Mouse (Mus musculus): ENCODE results near the gene Prdm2.

Gene Prdm2

DNA sequence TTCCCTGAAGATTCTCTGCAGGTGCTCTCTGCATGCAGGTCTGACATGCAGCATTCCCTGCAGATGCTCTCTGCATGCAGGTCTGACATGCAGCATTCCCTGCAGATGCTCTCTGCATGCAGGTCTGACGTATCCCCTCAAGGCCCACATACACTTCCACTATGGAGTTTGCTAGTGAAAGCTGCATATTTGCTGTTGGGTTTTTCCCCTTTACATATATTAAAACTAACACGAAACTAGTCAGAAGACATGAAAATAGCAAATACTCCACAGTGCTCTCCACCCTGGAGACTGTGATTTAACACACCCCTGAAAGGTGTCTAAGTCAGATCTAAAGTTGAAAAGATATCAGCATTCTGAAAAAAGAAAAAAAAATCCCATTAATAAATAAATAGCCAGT is 2.8 kb downstream of the Prdm2 start:
- DNase-seq, result no peak

GRCm38 (mm10) chr4:143202653-143203052 is 10.1 kb downstream of the Prdm2 start:
- no peak for DNase-seq

- DNase-seq, result no peak
These were observed 14.4 kb downstream of the Prdm2 start for GRCm38 (mm10) chr4:143198371-143198770.

DNA sequence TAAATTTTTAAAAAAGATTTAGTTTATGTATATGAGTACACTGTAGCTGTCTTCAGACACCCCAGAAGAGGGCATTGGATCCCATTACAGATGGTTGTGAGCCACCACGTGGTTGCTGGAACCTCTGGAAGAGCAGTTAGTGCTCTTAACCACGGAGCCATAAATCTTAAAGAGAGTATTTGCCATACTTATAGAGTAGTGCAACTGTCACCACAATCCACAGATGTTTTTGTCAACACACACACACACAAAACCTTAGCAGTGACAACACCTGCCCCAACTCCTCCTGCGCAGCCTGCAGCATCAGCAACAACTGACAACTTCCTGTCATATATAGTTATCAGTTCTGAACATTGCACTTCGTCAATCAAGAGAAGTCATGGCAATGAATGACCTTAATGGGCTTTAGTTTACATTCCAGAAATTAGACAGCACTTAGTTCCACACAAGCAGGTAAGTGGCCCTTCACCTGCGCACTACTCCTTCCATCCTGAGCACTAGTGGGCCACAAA is 14.9 kb downstream of the Prdm2 start:
- no peak for DNase-seq

DNA sequence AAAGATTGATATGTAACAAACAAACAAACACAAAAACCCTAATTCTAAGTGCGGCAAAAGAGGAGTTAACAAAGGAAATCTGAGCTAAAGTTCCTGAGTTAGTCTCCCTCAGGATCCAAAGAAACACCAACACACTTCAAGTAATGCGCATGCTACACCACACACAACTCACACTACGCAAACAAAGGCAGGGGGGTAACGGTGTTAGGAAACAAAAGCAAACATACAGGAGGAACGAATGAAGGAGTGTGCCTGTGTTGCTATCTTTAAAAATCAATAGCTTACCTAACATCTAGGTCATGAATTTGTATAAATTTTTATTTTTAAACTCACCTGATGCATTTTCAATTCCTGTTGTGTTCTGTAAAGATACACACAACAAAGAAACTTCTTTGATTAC is 18.5 kb downstream of the Prdm2 start:
- no peak for DNase-seq

DNA sequence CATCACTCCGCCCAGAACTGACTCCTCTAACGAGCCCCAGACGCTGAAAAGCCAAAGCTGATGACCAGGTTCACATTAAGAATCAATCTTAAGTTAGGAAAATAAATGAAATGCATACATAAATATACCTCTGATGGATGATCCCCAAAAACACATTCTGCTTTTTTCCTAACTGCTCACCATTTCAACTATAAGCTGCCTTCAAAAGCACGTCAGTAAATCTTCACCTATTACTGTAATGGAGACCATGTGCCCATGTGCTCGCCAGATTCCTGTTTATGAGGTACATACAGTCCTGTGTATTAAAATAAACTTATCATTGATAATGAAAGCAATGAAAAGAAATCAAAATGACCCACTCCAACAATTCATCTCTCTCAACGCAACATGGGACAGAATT is 19.6 kb downstream of the Prdm2 start:
- no peak for DNase-seq

GRCm38 (mm10) chr4:143191783-143192182 is 21.0 kb downstream of the Prdm2 start:
- DNase-seq, result no peak

DNA sequence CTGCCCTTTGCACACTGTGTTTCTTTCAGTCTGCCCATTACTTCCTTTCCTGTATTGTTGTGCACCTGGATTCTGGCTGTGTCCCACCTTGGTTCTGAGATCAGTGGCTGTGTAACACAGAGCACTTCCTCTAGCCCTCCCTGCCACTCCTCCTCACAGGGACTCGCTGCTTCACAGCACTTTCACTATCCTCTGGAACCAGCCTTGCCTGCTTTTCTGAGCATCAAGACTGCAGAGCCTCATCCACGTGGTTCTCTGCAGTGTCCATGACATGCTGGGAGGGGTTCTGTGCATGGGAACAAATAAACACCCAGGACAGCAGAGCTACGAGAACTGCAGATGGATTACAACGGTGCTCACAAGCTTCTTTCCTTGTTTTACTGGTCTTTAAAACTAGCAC is 22.1 kb downstream of the Prdm2 start:
- DNase-seq, result no peak

DNA sequence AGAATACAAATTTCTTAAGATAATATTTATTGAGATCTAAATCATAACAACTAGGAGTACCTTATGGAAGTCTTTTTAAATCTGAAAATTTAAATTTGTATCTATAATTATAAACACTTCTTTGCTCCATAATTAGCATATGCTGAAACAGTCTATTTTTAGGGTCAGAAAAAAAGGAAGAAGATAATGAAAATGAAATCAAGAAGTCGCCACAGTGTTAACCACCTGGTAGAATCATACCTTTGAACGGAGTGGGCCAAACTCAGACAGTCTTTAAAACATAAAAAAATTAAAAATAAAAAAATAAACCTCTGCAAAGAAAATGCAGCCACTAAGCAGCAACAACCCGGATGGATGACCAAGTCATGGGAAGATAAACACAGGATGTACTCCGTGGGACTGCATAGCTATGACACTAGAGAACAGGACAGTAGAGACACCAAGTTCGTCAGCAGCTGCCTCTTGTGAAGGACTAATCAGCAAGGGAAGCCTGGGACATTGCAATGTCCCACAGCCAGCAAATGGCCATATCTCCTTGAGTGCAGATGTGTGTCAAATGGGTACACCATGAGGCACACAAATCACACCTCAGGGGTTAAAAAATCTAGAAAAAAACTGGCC is 24.1 kb downstream of the Prdm2 start:
- no peak for DNase-seq

DNA sequence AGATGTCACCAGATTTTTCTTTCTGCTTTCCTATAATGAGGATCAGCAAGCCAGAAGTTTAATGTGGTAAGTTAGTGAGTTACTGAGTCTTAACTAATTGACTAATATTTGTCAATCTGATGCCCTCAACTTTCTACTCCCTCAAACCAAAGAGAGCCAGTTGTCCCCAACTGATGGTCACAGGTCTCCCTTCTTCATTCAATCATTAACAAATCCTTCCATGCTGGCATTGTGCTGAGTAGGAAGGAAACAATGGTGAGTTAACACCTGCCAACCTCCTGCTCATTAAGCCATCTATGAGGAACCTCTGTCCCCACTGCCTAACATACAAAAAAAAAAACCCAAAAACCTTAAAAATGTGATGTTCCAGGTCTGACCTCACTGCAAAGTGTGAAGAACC is 26.7 kb downstream of the Prdm2 start:
- no peak for DNase-seq

DNA sequence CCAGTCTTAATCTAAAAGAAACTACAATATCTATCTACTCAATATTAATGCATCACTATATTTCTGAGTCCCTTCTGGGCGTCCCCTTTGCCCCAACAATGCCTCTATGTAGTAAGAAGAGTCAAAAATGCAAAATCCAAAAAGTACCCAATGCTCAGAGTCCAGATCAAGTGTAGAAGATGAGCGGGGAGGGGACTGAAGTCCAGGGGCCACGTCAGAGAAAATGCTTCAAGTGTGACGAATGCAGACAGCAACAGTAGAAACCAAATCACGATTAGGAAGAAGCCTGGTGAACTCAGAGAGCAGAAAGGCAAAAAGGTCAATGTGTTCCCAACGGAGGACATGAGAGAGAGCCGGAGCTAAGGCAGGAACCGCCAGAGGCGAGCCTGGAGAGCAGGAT is 27.3 kb downstream of the Prdm2 start:
- no peak for DNase-seq

GRCm38 (mm10) chr4:143183141-143183540 is 29.7 kb downstream of the Prdm2 start:
- no peak for DNase-seq

DNA sequence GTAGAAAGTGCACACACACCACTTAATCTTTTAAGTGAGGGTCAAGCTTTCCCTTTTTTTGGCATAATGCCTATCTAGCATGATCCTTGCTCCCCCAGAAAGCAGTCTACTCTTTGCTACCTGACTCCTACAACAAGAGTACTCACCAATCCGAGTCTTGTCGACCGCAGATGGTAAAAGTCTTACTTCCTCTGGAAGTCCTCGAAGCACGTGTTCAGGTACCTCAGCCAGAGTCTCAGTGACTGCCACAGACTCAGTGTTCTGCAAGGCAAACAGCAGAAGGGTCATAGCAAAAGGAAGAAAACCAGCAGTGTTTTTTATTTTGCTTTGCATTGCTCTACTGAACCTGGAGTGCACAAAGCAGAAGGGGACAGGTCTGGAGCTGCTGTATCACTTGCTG is 32.1 kb downstream of the Prdm2 start:
- no peak for DNase-seq

- DNase-seq, result no peak
These were observed 41.0 kb downstream of the Prdm2 start for GRCm38 (mm10) chr4:143171600-143172290.

- no peak for DNase-seq
These were observed 42.5 kb downstream of the Prdm2 start for GRCm38 (mm10) chr4:143170290-143170689.

DNA sequence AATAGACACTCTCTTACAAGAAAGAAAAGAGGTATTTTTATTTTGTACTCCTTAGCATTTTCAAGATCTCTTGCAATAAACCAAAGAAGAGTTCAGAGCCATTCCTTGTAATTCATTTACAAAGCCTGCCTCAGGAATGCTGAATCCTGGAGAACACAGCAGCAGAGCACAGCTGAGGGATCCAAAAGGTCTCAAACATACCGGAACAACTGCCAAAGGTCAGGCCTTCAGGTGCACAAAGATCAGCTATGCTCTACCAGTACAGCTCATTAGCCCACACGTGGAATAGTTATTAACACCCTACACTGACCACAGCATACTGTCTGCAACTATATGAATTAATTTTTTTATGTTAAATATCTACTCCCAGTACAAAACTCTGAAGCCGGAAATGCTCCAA is 44.7 kb downstream of the Prdm2 start:
- no peak for DNase-seq

DNA sequence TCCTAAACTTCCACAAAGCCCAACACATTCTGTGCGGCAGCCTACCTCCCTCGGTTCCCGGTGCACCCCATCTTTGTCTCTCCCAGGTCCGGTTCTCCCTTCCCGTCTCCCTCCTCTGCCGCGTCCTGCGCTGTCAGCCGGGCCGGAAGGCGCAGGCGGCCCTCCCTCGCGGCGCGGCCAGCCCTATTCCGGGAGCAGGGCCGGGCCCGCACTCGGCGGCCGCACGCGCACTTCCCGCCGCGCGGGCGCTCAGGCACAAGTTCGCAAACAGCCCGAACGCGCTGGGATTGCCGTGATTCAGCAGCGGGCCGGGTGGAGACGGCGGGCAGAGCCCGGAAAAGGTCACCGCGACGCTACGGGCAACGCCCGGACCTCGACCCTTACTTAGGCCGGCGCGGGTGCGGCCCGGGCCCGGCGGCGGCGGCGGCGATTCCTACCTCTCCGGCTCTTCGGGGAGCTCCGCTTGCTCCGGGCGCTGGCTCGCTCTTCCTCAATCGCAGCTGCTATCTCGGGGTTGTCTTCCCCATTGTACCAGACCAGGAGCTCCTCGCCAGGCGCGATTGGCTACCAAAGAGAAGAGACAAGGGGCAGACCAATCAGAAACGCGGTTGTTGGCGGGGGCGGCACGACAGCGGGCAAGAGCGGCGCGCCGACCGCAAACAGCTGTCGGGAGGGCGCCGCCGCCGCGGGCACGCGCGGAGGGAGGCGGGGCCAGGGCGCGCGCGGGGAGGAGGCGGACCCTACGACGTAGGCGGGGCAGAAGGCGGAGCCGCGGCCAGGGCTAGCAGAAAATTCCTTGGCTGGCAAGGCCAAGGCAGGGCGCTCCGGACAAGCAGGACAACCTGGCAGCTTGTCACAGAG is 50.9 kb downstream of the Prdm2 start:
- DNase-seq, result peak; percentile 99

- peak; percentile 35 for DNase-seq
These were observed 52.0 kb downstream of the Prdm2 start for GRCm38 (mm10) chr4:143160826-143161225.

- DNase-seq, result peak; percentile 41
These were observed 53.5 kb downstream of the Prdm2 start for GRCm38 (mm10) chr4:143159336-143159735.

GRCm38 (mm10) chr4:143155871-143156270 is 56.9 kb downstream of the Prdm2 start:
- no peak for DNase-seq

DNA sequence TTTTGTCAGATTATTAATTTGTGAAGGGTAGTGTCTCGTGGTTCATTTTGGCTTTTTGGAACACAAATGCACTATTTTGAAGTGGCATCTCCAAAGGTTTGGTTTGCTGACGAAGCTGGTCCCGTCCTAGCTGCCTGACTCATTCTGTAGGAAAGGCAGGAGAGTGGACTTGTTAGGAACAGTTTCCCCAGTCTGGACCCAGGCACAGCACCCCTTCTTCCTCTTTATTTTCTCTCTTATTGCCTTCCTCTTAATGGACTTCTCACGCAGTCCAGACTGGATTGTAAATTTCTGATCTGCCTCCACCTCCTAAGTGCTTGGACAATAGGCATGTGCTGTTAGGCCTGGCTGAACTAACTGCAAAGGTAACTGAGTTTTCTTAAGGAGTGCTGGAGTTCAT is 57.8 kb downstream of the Prdm2 start:
- DNase-seq, result no peak

GRCm38 (mm10) chr4:143154571-143154970 is 58.2 kb downstream of the Prdm2 start:
- DNase-seq, result no peak

DNA sequence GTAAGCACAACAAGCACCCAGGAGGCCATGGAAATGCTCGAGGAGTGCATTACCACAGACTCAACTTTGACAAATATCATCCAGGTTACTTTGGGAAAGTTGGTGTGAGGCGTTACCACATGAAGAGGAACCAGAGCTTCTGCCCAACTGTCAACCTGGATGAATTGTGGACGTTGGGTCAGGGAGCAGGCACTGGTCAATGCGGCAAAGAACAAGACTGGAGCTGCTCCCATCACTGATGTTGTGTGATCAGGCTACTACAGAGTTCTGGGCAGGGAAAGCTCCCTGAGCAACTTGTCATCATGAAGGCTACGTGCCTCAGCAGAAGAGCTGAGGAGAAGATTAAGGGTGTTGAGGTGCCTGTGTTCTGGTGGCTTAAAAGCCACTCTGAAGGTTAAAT is 60.2 kb downstream of the Prdm2 start:
- no peak for DNase-seq

DNA sequence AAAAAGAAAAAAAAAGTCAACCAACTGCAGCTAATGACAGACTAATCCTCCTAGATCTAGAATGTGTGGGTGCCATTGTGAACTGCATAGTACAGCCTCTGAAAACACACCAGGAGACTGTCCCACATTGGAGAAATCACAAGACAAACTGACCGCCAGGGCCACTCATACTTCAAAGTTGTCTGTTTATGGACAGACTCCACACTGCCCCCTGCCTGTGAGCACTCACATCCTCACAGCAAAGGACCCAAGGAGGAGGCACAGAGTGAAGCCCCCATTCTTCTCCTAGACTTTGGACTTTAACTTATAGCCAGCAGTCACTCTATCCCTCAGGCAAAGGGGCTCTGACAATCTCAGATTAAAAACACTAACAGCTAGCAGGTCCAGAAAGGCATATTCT is 61.5 kb downstream of the Prdm2 start:
- DNase-seq, result no peak

All from cerebellum, adult 9-10 months (tissue).